Mouse (Mus musculus) liver, adult 2 months (tissue): ENCODE measurements around the gene Gm5678. TPM values are rescaled to one million over a fixed set of nuclear protein-coding genes. Genes with fewer than 3 reads are reported as not detected.

Experiments used
- DNase-seq: peaks from one replicate; pipeline ENCODE4 v3.0.0-alpha.2; 2011; ENCODE audit warnings: low read depth, low spot score; ENCODE audit errors: extremely low read depth
- H3K27ac ChIP-seq: fragments of 200-500 bp; replicated peaks from 2 replicates; pipeline ENCODE4 v1.5.1; 2012; ENCODE audit warnings: low read depth, mild to moderate bottlenecking, control low read depth, inconsistent platforms, low read length; ENCODE audit not compliant: insufficient read depth
- H3K27me3 ChIP-seq: fragments of 200-500 bp; 2 replicates; pipeline ENCODE4 v1.6.1; 2012; ENCODE audit warnings: mild to moderate bottlenecking, moderate library complexity, low read length, inconsistent platforms; ENCODE audit not compliant: control insufficient read depth, insufficient read depth
- H3K36me3 ChIP-seq: fragments of 200-500 bp; 2 replicates; pipeline ENCODE4 v1.6.1; 2012; ENCODE audit warnings: low read length, inconsistent platforms; ENCODE audit not compliant: control insufficient read depth, insufficient read depth
- H3K4me1 ChIP-seq: fragments of 200-500 bp; 2 replicates; pipeline ENCODE4 v1.6.1; 2011; ENCODE audit warnings: low read length; ENCODE audit not compliant: control insufficient read depth, insufficient read depth
- H3K4me3 ChIP-seq: fragments of 200-500 bp; 2 replicates; pipeline ENCODE4 v1.5.1; 2011; ENCODE audit warnings: low read depth, mild to moderate bottlenecking, control low read depth, low read length, moderate library complexity; ENCODE audit not compliant: insufficient read depth
- H3K79me2 ChIP-seq: fragments of 200-500 bp; 2 replicates; pipeline ENCODE4 v1.6.1; 2012; ENCODE audit warnings: inconsistent platforms, mild to moderate bottlenecking, low read length, moderate library complexity; ENCODE audit not compliant: control insufficient read depth, insufficient read depth
- H3K9ac ChIP-seq: fragments of 200-500 bp; 2 replicates; pipeline ENCODE4 v1.6.1; 2012; ENCODE audit warnings: low read depth, mild to moderate bottlenecking, control low read depth, inconsistent platforms, low read length
- CTCF ChIP-seq: fragments of 200-500 bp; IDR thresholded peaks from 2 replicates; pipeline ENCODE4 v1.5.1; 2011; ENCODE audit warnings: low read depth, low read length, control low read depth
- POLR2A ChIP-seq: fragments of 200-500 bp; IDR thresholded peaks from 2 replicates; pipeline ENCODE4 v1.6.1; 2011; ENCODE audit warnings: low read length, control low read depth; ENCODE audit not compliant: insufficient read depth; ENCODE audit errors: extremely low read depth
- WGBS: fragments of 180-500 bp; shearing (Covaris S2); methylation state at CpG from one replicate; pipeline ENCODE4 v1.1.7; 2018; 5-methylcytosine and 5-hydroxymethylcytosine counted together
- polyA plus RNA-seq: library from polyadenylated mRNA; depleted of rRNA; stranded (reverse); fragments of >200 nt; gene quantifications from 2 replicates; pipeline ENCODE4 v1.2.3, GENCODE M21; 2012
- total RNA-seq: library from RNA; depleted of rRNA; stranded (reverse); fragments of >200 nt; gene quantifications from 2 replicates; pipeline ENCODE4 v1.2.3, GENCODE M21; 2014

The Gm5678 gene
- total and polyA plus RNA-seq, 2 experiments: not detected

DNA sequence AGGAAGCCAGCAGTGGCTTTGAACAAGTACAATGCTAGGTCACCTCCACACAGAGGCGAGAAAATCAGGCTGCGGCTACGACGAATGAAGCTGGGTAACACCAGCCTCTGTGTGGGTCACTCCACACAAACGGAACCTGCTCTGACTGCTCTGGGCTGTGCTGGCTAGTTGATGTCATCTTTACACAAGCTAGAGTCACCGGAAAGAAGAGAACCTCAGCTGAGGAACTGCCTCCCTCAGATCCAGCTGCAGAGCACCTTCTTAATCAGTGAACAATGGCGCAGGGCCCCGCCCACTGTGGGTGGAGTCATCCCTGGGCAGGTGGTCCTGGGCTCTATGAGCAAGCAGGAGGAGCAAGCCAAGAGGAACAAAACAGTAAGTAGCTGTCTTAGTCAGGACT lies 41.5 kb upstream of the Gm5678 start:
- Histone ChIP-seq H3K9ac (no peak overlapping the region), H3K27ac (no peak overlapping the region), H3K36me3 (peaks cover 1% of the 10 kb centered on the region; the same call in 1 of the 2 replicates), H3K79me2 (0 out of 2 replicates have a peak, but pooled peaks cover 3% of the 10 kb centered on the region), H3K27me3 (no peaks in the 10 kb centered on the region), H3K4me3 (no peak overlapping the region), H3K4me1 (peaks cover 20% of the 10 kb centered on the region)
- 92% methylated on average over 8 of the region's 8 CpGs for WGBS
- DNase-seq: no peak
- no peak for TF ChIP-seq POLR2A
- no peak for TF ChIP-seq CTCF

DNA sequence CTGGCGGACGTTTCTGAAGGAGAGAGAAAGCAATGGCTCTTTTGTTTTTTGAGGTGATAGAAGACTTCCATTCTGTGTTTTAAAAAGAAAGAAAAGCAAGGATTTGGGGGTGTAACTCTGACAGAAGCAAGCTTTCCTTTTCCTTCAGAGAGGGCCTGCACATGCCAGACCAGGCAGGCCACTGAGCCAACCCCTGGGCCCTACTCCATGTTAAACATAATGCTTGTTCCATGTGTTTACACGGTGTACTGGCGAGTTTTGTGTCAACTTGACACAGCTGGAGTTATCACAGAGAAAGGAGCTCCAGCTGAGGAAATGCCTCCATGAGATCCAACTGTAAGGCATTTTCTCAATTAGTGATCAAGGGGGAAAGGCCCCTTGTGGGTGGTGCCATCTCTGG lies 39.6 kb upstream of the Gm5678 start:
- Histone ChIP-seq H3K9ac (peak overlapping the region; percentile 62), H3K27ac (no peak overlapping the region), H3K79me2 (0 out of 2 replicates have a peak, but pooled peaks cover 3% of the 10 kb centered on the region), H3K36me3 (peaks cover 1% of the 10 kb centered on the region; the same call in 1 of the 2 replicates), H3K4me1 (peaks cover 26% of the 10 kb centered on the region), H3K27me3 (no peaks in the 10 kb centered on the region), H3K4me3 (peak overlapping the region; percentile 34; the same call in 1 of the 2 replicates)
- 53% methylated on average over 4 of the region's 4 CpGs for WGBS
- DNase-seq: peak; percentile 88
- TF ChIP-seq CTCF (no peak), POLR2A (no peak)

DNA sequence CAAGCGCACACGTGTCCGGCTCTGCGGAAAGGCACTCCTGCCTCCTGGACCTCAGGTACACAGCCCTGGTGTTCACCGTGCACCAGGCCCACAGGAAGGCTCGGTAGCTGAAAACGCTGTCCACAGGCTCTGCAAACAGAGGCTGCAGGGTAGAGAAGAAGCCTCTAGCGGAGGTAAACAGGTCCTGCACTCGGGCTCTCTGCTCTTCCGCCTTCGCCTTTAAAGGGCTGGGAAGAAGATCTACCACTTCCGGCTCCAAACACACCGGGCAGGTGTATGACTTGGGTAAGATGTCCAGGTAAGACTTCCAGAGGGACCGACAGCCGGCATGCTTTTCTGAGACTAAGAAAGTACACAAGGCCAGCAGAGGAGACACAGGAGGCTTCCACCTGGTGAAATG lies 37.0 kb upstream of the Gm5678 start:
- WGBS: 37% methylated on average over 15 of the region's 15 CpGs
- H3K27ac ChIP-seq: peak overlapping the region; percentile 88
- peak overlapping the region; percentile 83 for H3K9ac ChIP-seq
- peaks cover 28% of the 10 kb centered on the region for H3K4me1 ChIP-seq
- DNase-seq: peak; percentile 88
- peak; percentile 64 for TF ChIP-seq CTCF
- peak; percentile 43; the same call in 1 of the 2 replicates for TF ChIP-seq POLR2A
- H3K27me3 ChIP-seq: no peaks in the 10 kb centered on the region
- no peaks in the 10 kb centered on the region; the same call in 1 of the 2 replicates for H3K36me3 ChIP-seq
- H3K79me2 ChIP-seq: 0 out of 2 replicates have a peak, but pooled peaks cover 3% of the 10 kb centered on the region
- peak overlapping the region; percentile 82 for H3K4me3 ChIP-seq

DNA sequence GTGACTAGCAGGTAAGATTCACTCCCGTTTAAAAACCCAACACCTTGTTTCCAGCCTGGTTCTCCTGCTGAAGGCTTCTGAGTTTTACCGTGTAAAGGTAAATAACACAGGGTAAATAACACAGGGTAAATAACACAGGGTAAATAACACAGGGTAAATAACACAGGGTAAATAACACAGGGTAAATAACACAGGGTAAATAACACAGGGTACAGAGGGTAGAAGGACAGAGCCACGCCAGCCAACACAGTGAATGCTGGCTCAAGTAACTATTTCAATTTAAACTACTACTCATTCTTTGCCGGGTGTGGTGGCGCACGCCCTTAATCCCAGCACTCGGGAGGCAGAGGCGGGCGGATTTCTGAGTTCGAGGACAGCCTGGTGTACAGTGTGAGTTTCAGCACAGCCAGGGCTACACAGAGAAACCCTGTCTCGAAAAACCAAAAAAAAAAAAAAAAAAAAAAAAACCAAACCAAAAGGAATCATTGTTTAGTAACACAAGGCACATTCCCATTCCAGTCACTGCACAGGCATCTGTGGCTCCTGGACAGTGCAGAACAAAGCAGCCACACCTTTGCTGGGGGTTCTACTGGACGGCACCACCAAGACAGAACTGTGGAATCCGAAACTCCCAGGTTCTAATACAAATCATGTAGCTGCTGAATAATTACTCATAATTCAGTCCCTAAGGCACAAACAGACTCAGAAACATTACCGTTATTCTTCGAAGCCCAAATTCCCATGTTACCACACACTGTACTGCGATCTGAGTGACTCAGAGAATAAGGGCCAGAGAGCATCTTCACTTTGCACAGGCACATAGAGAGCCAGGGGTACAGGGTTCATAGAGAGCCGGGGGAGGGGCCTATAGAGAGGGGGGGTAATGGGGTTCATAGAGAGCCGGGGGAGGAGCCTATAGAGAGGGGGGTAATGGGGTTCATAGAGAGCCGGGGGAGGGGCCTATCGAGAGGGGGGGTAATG lies 36.2 kb upstream of the Gm5678 start:
- DNase-seq: peak; percentile 93
- Histone ChIP-seq H3K9ac (peak overlapping the region; percentile 54), H3K4me1 (peaks cover 28% of the 10 kb centered on the region), H3K27ac (peak overlapping the region; percentile 89), H3K27me3 (no peaks in the 10 kb centered on the region), H3K79me2 (0 out of 2 replicates have a peak, but pooled peaks cover 3% of the 10 kb centered on the region), H3K36me3 (no peaks in the 10 kb centered on the region; the same call in 1 of the 2 replicates), H3K4me3 (peak overlapping the region; percentile 51)
- TF ChIP-seq CTCF: no peak
- TF ChIP-seq POLR2A: no peak
- WGBS: 42% methylated on average over 20 of the region's 20 CpGs

DNA sequence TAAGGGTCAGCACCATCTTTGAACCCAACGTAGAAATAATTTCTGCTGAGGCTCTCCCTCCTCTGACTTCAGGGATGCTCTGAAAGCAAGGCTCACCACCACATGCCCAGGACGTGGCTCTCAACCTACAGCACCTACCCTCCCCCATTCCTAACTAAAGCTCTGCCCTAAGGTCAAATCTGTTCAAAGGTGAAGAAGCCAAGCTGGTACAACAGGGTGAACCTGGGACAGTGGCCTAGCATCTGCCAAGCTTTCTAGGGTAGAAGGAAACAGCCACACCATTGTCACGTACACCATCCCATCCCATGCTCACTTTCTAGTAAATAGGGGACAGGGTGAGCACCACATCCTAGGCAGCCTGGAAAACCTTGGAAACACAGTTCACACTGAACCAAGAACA lies 35.2 kb upstream of the Gm5678 start:
- Histone ChIP-seq H3K79me2 (0 out of 2 replicates have a peak, but pooled peaks cover 3% of the 10 kb centered on the region), H3K4me3 (no peak overlapping the region), H3K36me3 (no peaks in the 10 kb centered on the region), H3K27me3 (no peaks in the 10 kb centered on the region), H3K27ac (peak overlapping the region; percentile 87), H3K9ac (peak overlapping the region; percentile 25), H3K4me1 (peaks cover 28% of the 10 kb centered on the region)
- TF ChIP-seq CTCF (no peak), POLR2A (no peak)
- WGBS: 28% methylated on average over 3 of the region's 3 CpGs
- peak; percentile 98 for DNase-seq

DNA sequence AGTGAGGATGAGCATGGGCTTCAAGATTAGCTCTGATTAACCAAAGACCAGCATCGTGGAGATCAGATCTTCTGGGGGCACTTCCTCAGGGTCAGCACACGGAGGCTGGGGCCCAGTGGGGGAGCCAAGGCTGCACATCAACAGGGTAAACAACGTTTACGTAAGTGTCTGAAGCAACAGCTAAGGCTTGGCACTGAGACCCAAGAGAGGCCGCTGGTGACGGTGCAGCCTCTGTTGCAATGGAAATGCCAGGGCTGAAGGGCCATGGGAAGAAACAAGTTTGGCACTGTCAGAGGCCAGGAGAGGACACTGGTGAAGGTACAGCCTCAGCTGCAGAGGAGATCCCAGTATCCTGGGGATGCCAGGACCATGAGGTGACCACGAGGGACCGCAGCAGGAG lies 34.5 kb upstream of the Gm5678 start:
- Histone ChIP-seq H3K4me3 (no peak overlapping the region), H3K27me3 (no peaks in the 10 kb centered on the region), H3K27ac (peak overlapping the region; percentile 87), H3K36me3 (no peaks in the 10 kb centered on the region), H3K9ac (peak overlapping the region; percentile 25; the same call in 1 of the 2 replicates), H3K79me2 (no peaks in the 10 kb centered on the region), H3K4me1 (peaks cover 25% of the 10 kb centered on the region)
- WGBS: 33% methylated on average over 8 of the region's 8 CpGs
- DNase-seq: peak; percentile 96
- TF ChIP-seq POLR2A (no peak), CTCF (no peak)
